Mouse (Mus musculus): Measurements from ENCODE around the gene Bicral.
"Not testable (repeated sequence)": the region's sequence is repeated elsewhere in the genome, so short reads cannot be mapped to it uniquely, and the experiment has no call there.

Gene Bicral

GRCm38 (mm10) chr17:46874133-46874532, 15.9 kb upstream of the Bicral start:
- DNase-seq (ENCODE audit: low read depth), result no peak

- no peak for DNase-seq (ENCODE audit: low read depth)
Observed at GRCm38 (mm10) chr17:46872806-46873205, 14.5 kb upstream of the Bicral start.

- DNase-seq (ENCODE audit: low read depth), result no peak
Observed at GRCm38 (mm10) chr17:46870913-46871312, 12.6 kb upstream of the Bicral start.

- no peak for DNase-seq (ENCODE audit: low read depth)
Observed at GRCm38 (mm10) chr17:46870204-46870798, 12.0 kb upstream of the Bicral start.

- no peak for DNase-seq (ENCODE audit: low read depth)
Observed at GRCm38 (mm10) chr17:46866836-46867235, 8.6 kb upstream of the Bicral start.

- DNase-seq (ENCODE audit: low read depth), result no peak
Observed at GRCm38 (mm10) chr17:46864566-46865195, 6.4 kb upstream of the Bicral start.

GRCm38 (mm10) chr17:46860120-46860519, 1.8 kb upstream of the Bicral start:
- DNase-seq (ENCODE audit: low read depth), result no peak

GRCm38 (mm10) chr17:46858749-46859444, 615 bp upstream of the Bicral start:
- DNase-seq (ENCODE audit: low read depth), result no peak

GRCm38 (mm10) chr17:46857361-46857902, 850 bp downstream of the Bicral start:
- no peak for DNase-seq (ENCODE audit: low read depth)

- no peak for DNase-seq (ENCODE audit: low read depth)
Observed at GRCm38 (mm10) chr17:46856471-46857360, 1.6 kb downstream of the Bicral start.

- DNase-seq (ENCODE audit: low read depth), result no peak
Observed at GRCm38 (mm10) chr17:46856107-46856388, 2.2 kb downstream of the Bicral start.

- no peak for DNase-seq (ENCODE audit: low read depth)
Observed at GRCm38 (mm10) chr17:46855328-46856106, 2.8 kb downstream of the Bicral start.

GRCm38 (mm10) chr17:46854640-46855110, 3.6 kb downstream of the Bicral start:
- DNase-seq (ENCODE audit: low read depth), result no peak

- no peak for DNase-seq (ENCODE audit: low read depth)
Observed at GRCm38 (mm10) chr17:46854096-46854495, 4.2 kb downstream of the Bicral start.

GRCm38 (mm10) chr17:46853281-46853680, 5.0 kb downstream of the Bicral start:
- DNase-seq (ENCODE audit: low read depth), result no peak

GRCm38 (mm10) chr17:46852725-46853124, 5.6 kb downstream of the Bicral start:
- DNase-seq (ENCODE audit: low read depth), result no peak

- no peak for DNase-seq (ENCODE audit: low read depth)
Observed at GRCm38 (mm10) chr17:46847206-46847605, 11.1 kb downstream of the Bicral start.

- not testable (repeated sequence) for DNase-seq (ENCODE audit: low read depth)
Observed at GRCm38 (mm10) chr17:46846573-46846972, 11.7 kb downstream of the Bicral start.

GRCm38 (mm10) chr17:46845262-46845661, 13.0 kb downstream of the Bicral start:
- no peak for DNase-seq (ENCODE audit: low read depth)

GRCm38 (mm10) chr17:46844811-46845210, 13.5 kb downstream of the Bicral start:
- DNase-seq (ENCODE audit: low read depth), result no peak

GRCm38 (mm10) chr17:46843716-46844115, 14.6 kb downstream of the Bicral start:
- no peak for DNase-seq (ENCODE audit: low read depth)

Data from c-Kit-positive CD71-positive TER-119-negative erythroid progenitor cells, embryonic 14.5 days (primary cell).